1 mouse cellular context compared by ENCODE assay signal in the genomic region with DNA sequence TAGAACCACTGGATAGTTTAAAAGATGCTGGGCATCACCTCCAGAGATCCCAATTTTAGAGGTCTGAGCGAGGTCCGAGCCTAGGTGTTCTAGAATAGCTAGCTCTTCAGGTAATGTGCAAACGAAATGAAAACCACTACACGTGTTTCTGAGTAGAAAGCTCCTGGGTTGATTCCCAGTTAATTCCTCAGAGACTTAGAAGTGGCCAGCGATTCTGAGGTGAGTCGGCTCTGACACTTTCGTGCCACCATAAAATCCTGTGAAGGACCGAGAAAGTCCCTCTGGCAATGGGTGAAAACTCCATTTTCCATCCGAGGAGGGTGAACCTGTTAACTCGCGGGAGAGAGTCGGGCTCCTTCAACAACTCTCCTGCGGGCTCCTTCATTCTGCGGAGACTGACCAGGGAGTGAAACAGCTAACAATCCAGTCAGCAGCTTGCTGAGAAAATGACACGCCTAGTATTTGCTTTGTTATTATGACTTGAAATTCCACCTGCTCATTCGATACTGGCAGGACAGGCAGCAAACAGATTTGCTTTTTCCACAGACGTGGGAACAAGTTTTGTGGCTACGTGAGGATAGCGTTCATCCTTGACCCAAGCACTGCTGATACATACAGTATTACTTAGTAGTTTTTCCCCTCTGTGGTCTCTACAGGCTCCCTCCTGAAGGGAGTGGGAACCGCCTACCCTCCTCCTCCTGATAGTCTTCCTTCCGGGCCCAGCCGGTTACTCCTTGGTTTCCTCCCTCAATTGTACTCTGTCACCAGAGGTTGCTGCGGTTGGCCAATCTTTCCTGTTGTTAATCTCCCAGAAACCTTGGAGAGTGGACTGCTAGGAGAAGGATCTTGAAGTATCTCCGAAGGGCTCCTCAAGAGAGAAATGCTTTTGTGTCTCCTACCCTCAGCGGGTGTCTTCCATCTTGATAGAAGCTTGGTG.
TF ChIP-seq lines count a peak whose summit lies in the region.

No protein-coding gene starts in this region.

TF ChIP-seq in MEL, 35 proteins besides CTCF, POLR2A, EP300 and RAD21:
- TF ChIP-seq NRF1 (IDR thresholded peaks at IDR 0.05; ENCODE audit: insufficient read depth, low read depth, low read length, poor library complexity, severe bottlenecking) (no peak), MYC (IDR thresholded peaks at IDR 0.05; ENCODE audit: low read depth, low read length) (peak; percentile 78; the same call in 1 of the 2 replicates), JUND (IDR thresholded peaks at IDR 0.05; ENCODE audit: low read depth, low read length) (no peak), GABPA (IDR thresholded peaks at IDR 0.05; ENCODE audit: low read depth, low read length) (no peak), BHLHE40 (IDR thresholded peaks at IDR 0.05; ENCODE audit: borderline replicate concordance, low read depth, low read length) (no peak), RCOR1 (IDR thresholded peaks at IDR 0.05; ENCODE audit: low read depth, low read length) (peak; percentile 59; the same call in 1 of the 2 replicates), TBP (IDR thresholded peaks at IDR 0.05; ENCODE audit: low read depth, low read length) (peak; percentile 28; the same call in 1 of the 2 replicates), USF1 (IDR thresholded peaks at IDR 0.05; ENCODE audit: low read depth, low read length) (no peak), ZC3H11A (IDR thresholded peaks at IDR 0.05; ENCODE audit: low read depth, low read length) (no peak), MAFK (IDR thresholded peaks at IDR 0.05; ENCODE audit: borderline replicate concordance, low read depth, low read length) (no peak), SMC3 (IDR thresholded peaks at IDR 0.05; ENCODE audit: low read depth, low read length) (no peak), E2F4 (IDR thresholded peaks at IDR 0.05; ENCODE audit: borderline replicate concordance, low read depth, low read length) (no peak), HCFC1 (IDR thresholded peaks at IDR 0.05; ENCODE audit: low read depth, low read length) (peak; percentile 70), TCF12 (IDR thresholded peaks at IDR 0.05; ENCODE audit: low read depth, low read length) (0 out of 2 replicates have a peak, but pooled peaks have one; percentile 31), POLR2AphosphoS2 (IDR thresholded peaks at IDR 0.05; ENCODE audit: low read length) (0 out of 2 replicates have a peak, but pooled peaks have one; percentile 41), MYB (IDR thresholded peaks at IDR 0.05; ENCODE audit: low read depth, low read length) (peak; percentile 32; the same call in 1 of the 2 replicates), USF2 (IDR thresholded peaks at IDR 0.05; ENCODE audit: borderline replicate concordance in 1 of 2, insufficient read depth in 1 of 2, low read depth in 1 of 2, low read length in 2 of 2) (no peak), MXI1 (IDR thresholded peaks at IDR 0.05; ENCODE audit: low read depth, low read length) (peak; percentile 76), GATA1 (IDR thresholded peaks at IDR 0.05; ENCODE audit: low read depth, low read length) (peak; percentile 27; the same call in 1 of the 2 replicates), ZKSCAN1 (IDR thresholded peaks at IDR 0.05; ENCODE audit: low read depth, low read length) (no peak), TAL1 (IDR thresholded peaks at IDR 0.05; ENCODE audit: low read length) (no peak), CHD2 (IDR thresholded peaks at IDR 0.05; ENCODE audit: low read length) (no peak; the same call in 1 of the 2 replicates), CHD1 (IDR thresholded peaks at IDR 0.05; ENCODE audit: low read depth, low read length) (peak; percentile 81; the same call in 1 of the 2 replicates), KAT2A (conservative IDR thresholded peaks at IDR 0.05; ENCODE audit: low read depth, low read length) (0 out of 2 replicates have a peak, but pooled peaks have one; percentile 26), ETS1 (IDR thresholded peaks at IDR 0.05; ENCODE audit: low read depth, low read length) (peak; percentile 50), MAX (IDR thresholded peaks at IDR 0.05; ENCODE audit: low read length) (peak; percentile 30), ZNF384 (IDR thresholded peaks at IDR 0.05; ENCODE audit: low read depth, low read length) (no peak), POLR2AphosphoS5 (IDR thresholded peaks at IDR 0.05; ENCODE audit: borderline replicate concordance, low read depth, low read length) (no peak), NELFE (IDR thresholded peaks at IDR 0.05; ENCODE audit: low read depth, low read length) (peak; percentile 61), MEF2A (IDR thresholded peaks at IDR 0.05; ENCODE audit: extremely low read depth, insufficient replicate concordance, low read depth, low read length, poor library complexity, severe bottlenecking) (no peak), ELF1 (IDR thresholded peaks at IDR 0.05; ENCODE audit: low read depth, low read length) (peak; percentile 64), UBTF (IDR thresholded peaks at IDR 0.05; ENCODE audit: borderline replicate concordance, insufficient read depth, low read depth, low read length) (no peak), SIN3A (IDR thresholded peaks at IDR 0.05; ENCODE audit: low read length) (peak; percentile 66), MAZ (IDR thresholded peaks at IDR 0.05; ENCODE audit: low read depth, low read length) (peak; percentile 86; the same call in 1 of the 2 replicates), ZMIZ1 (IDR thresholded peaks at IDR 0.05; ENCODE audit: low read depth, low read length) (0 out of 2 replicates have a peak, but pooled peaks have one; percentile 53)
